Mouse (Mus musculus) liver, embryonic 12.5 days (tissue): Measurements from ENCODE around the gene 4930486L24Rik. TPM values are rescaled to one million over a fixed set of nuclear protein-coding genes. Genes with fewer than 3 reads are reported as not detected.
A peak's percentile ranks its signal among the peaks of the same experiment; 100 is the strongest.
"Not testable (repeated sequence)": the region's sequence is repeated elsewhere in the genome, so short reads cannot be mapped to it uniquely, and the experiment has no call there.

Experiments used
- ATAC-seq: fragments of 200-750 bp; cut with Nextera tagmentation; 2 replicates; pipeline ENCODE4 v1.8.0; 2017; ENCODE audit warnings: moderate number of reproducible peaks, mild to moderate bottlenecking, moderate library complexity
- H3K27ac ChIP-seq: fragments of 300-500 bp; sonication (generic); 2 replicates; pipeline ENCODE4 v1.5.1; 2016; ENCODE audit warnings: mild to moderate bottlenecking
- H3K27me3 ChIP-seq: fragments of 300-500 bp; sonication (generic); replicated peaks from 2 replicates; pipeline ENCODE4 v1.6.1; 2016; ENCODE audit warnings: mild to moderate bottlenecking, moderate library complexity
- H3K36me3 ChIP-seq: fragments of 300-500 bp; sonication (generic); 2 replicates; pipeline ENCODE4 v1.6.1; 2016; ENCODE audit warnings: mild to moderate bottlenecking, moderate library complexity
- H3K4me1 ChIP-seq: fragments of 300-500 bp; sonication (generic); 2 replicates; pipeline ENCODE4 v1.6.1; 2016
- H3K4me2 ChIP-seq: fragments of 300-500 bp; sonication (generic); 2 replicates; pipeline ENCODE4 v1.6.1; 2016; ENCODE audit warnings: mild to moderate bottlenecking, moderate library complexity
- H3K4me3 ChIP-seq: fragments of 300-500 bp; sonication (generic); 2 replicates; pipeline ENCODE4 v1.5.1; 2016; ENCODE audit warnings: mild to moderate bottlenecking, moderate library complexity
- H3K9ac ChIP-seq: fragments of 300-500 bp; sonication (generic); 2 replicates; pipeline ENCODE4 v1.6.1; 2016; ENCODE audit warnings: mild to moderate bottlenecking, moderate library complexity
- H3K9me3 ChIP-seq: fragments of 300-500 bp; sonication (generic); replicated peaks from 2 replicates; pipeline ENCODE4 v1.6.1; 2016; ENCODE audit warnings: mild to moderate bottlenecking, moderate library complexity
- WGBS: fragments of 180-500 bp; shearing (Covaris S2); methylation state at CpG from one replicate; pipeline ENCODE4 v1.1.7; 2016; ENCODE audit not compliant: insufficient replicate concordance; 5-methylcytosine and 5-hydroxymethylcytosine counted together
- polyA plus RNA-seq: library from polyadenylated mRNA; unstranded; fragments of >200 nt; fragmentation: Nextera tagmentation; extraction: Ambion mirVana; gene quantifications from 2 replicates; pipeline ENCODE4 v1.2.1, GENCODE M21; 2016

The 4930486L24Rik gene
- polyA plus RNA-seq: not detected in 2 replicates

DNA sequence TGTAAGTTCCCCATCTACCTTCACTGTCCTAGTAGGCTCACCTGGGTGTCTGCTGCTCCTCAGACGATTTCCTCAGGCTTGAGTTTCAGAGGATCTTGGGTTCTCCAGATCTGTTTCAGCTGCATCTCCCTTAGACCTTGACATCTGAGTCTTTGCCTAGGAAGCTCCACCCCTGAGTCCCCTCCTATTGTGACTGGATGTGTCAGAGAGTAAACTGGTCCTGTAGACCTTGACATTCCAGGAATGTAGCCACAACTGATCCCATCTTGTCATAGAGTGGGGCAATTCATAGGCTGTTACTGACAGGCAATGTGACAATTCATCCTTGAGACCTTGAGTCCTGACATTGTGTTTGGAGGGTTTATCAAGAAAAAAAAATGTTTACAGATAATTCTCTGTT, at the start of gene 4930486L24Rik:
Gene 4930486L24Rik, minus strand, starts transcription at position 195 of the 400 bp plus-strand sequence.
- WGBS: 46% methylated on average over 1 of the region's 1 CpGs
- no peak for ATAC-seq
- H3K27ac ChIP-seq: no peak within 1 kb of the TSS
- H3K27me3 ChIP-seq: no peaks in the 10 kb centered on the region
- no peak within 1 kb of the TSS for H3K4me2 ChIP-seq
- no peaks in the 10 kb centered on the region for H3K36me3 ChIP-seq
- H3K9me3 ChIP-seq: no peaks in the 10 kb centered on the region
- H3K4me1 ChIP-seq: no peaks in the 10 kb centered on the region
- H3K9ac ChIP-seq: no peak within 1 kb of the TSS
- H3K4me3 ChIP-seq: no peak within 1 kb of the TSS

DNA sequence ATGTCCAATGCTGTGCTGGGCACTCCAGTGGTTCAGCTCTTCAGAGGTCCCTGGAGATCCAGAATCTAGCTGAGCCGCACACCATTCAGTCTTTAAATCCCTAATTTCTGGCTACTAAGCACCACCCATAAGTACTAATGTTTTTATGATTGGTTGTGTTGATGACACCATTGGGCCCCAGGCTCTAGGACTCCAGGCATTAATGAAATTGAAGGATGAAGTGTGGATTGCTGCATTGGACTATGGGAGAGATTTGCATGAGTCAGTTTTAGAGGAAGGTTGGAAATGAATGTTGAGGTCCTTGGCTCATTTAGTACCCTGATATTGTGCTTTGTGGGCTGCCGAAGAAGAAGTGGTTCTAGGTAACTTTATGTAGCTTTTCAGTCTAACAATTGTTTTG, 40.5 kb upstream of the 4930486L24Rik start, which contains the start of gene Tpbpb:
Gene Tpbpb, minus strand, starts transcription at position 101 of the 400 bp plus-strand sequence.
- 65% methylated on average over 2 of the region's 2 CpGs for WGBS
- H3K4me3 ChIP-seq, H3K4me1 ChIP-seq, ATAC-seq, H3K36me3 ChIP-seq, H3K9me3 ChIP-seq, H3K4me2 ChIP-seq, H3K27ac ChIP-seq, H3K9ac ChIP-seq, H3K27me3 ChIP-seq: not testable (repeated sequence)

DNA sequence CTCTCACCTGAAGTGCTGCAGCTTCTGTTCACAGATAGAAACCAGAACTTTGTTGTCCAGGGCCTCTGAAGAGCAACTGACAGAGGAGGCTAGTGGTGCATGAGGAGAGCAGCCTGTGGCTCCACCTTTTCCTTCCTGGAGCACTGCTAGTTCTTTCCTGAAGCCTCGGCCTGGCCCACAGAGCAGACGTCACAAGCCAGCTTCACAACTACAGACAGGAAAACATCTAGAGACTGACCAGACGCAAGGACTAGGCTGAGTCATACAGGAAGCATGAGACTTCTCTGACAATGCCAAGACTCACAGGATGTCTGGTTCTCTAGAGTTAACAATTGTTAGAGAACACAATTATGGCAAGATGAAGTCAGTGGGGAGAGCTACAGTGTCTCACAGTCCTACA, 33.1 kb upstream of the 4930486L24Rik start, which contains the start of gene Ctla2b:
Gene Ctla2b, minus strand, starts transcription at position 120 of the 400 bp plus-strand sequence.
- ATAC-seq: peak; percentile 85
- H3K36me3 ChIP-seq: no peaks in the 10 kb centered on the region
- H3K9me3 ChIP-seq: no peaks in the 10 kb centered on the region
- H3K4me2 ChIP-seq: no peak within 1 kb of the TSS
- H3K27me3 ChIP-seq: no peaks in the 10 kb centered on the region
- H3K27ac ChIP-seq: 0 out of 2 replicates have a peak within 1 kb of the TSS, but pooled peaks have one; percentile 20
- no peak within 1 kb of the TSS for H3K4me3 ChIP-seq
- no peaks in the 10 kb centered on the region for H3K4me1 ChIP-seq
- WGBS: 17% methylated on average over 3 of the region's 3 CpGs
- H3K9ac ChIP-seq: no peak within 1 kb of the TSS

DNA sequence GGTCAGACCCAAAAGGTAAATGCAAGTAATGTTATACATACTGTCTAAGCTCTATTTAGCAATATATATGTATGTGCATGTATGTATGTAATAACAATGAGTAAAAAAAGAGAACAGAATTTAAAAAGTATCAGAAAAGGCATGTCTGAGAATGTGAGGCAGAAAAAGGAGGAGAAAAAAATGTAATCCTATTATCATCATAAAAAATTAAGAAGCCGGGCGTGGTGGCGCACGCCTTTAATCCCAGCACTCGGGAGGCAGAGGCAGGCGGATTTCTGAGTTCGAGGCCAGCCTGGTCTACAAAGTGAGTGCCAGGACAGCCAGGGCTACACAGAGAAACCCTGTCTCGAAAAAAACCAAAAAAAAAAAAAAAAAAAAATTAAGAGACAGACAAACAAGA, 32.5 kb upstream of the 4930486L24Rik start, which contains the start of gene Gm49392:
Gene Gm49392, minus strand, starts transcription at position 101 of the 400 bp plus-strand sequence.
- not testable (repeated sequence) for H3K4me1 ChIP-seq, H3K4me3 ChIP-seq, H3K27me3 ChIP-seq, H3K36me3 ChIP-seq, ATAC-seq, H3K4me2 ChIP-seq, H3K9ac ChIP-seq, H3K9me3 ChIP-seq
- WGBS: 72% methylated on average over 8 of the region's 8 CpGs
- H3K27ac ChIP-seq: 0 out of 2 replicates have a peak within 1 kb of the TSS, but pooled peaks have one; percentile 20

DNA sequence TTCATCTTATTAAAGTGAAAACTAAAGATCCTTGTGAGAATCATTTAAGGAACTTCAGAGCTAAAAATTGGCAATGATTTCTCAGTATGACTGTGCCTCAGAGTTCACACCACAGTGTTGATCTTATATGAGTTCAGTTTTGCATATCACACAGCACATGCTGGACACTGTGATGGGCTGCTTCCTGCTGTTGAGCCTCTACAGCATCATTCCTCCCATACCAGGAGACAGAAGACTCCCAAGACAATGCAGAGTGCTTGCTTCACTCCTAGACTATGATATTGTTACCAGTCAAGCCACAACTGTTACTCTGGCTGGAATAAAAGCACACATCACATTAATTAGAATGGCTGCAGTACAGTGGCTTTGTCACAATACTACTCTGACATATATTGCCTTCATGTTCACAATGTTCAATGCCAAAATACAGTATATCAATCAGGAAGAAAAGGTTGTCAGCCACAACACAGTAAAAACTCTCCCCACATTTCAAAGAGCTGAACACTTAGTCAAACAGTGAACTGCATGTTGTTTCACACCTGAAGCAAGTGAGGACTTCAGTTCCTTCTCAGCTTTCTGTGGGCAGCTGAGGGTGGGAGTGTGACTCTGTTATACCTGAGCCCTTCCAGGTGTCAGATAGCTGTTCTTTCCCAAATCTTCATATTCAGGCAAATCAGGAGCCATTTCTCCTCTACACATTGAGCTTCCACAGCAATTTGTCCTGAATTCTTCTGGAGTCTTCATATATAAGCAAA, 31.3 kb upstream of the 4930486L24Rik start:
- Histone ChIP-seq H3K4me1 (no peaks in the 10 kb centered on the region), H3K36me3 (no peaks in the 10 kb centered on the region), H3K27ac (no peak overlapping the region), H3K4me3 (no peak overlapping the region), H3K9me3 (no peaks in the 10 kb centered on the region), H3K4me2 (no peak overlapping the region), H3K27me3 (no peaks in the 10 kb centered on the region), H3K9ac (no peak overlapping the region)
- ATAC-seq: no peak

DNA sequence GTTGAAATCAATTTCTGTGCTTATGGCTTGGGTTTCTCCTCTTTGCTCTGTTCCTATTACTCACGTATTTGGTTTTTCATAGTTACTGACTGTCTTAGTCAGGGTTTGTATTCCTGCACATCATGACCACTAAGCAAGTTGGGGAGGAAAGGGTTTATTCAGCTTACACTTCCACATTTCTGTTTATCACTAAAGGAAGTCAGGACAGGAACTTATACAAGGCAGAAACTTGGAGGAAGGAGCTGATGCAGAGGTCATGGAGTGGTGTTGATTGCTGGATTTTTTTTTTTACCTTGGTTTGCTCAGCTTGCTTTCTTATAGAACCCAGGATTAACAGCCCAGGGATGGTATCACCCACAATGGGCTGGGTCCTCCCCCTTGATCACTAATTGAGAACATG, 28.0 kb upstream of the 4930486L24Rik start:
- H3K27me3 ChIP-seq: no peaks in the 10 kb centered on the region
- H3K4me3 ChIP-seq: no peak overlapping the region
- no peaks in the 10 kb centered on the region for H3K36me3 ChIP-seq
- H3K27ac ChIP-seq: no peak overlapping the region
- WGBS: 41% methylated on average over 1 of the region's 1 CpGs
- no peak overlapping the region for H3K9ac ChIP-seq
- H3K9me3 ChIP-seq: no peaks in the 10 kb centered on the region
- H3K4me2 ChIP-seq: no peak overlapping the region
- no peak for ATAC-seq
- no peaks in the 10 kb centered on the region for H3K4me1 ChIP-seq

DNA sequence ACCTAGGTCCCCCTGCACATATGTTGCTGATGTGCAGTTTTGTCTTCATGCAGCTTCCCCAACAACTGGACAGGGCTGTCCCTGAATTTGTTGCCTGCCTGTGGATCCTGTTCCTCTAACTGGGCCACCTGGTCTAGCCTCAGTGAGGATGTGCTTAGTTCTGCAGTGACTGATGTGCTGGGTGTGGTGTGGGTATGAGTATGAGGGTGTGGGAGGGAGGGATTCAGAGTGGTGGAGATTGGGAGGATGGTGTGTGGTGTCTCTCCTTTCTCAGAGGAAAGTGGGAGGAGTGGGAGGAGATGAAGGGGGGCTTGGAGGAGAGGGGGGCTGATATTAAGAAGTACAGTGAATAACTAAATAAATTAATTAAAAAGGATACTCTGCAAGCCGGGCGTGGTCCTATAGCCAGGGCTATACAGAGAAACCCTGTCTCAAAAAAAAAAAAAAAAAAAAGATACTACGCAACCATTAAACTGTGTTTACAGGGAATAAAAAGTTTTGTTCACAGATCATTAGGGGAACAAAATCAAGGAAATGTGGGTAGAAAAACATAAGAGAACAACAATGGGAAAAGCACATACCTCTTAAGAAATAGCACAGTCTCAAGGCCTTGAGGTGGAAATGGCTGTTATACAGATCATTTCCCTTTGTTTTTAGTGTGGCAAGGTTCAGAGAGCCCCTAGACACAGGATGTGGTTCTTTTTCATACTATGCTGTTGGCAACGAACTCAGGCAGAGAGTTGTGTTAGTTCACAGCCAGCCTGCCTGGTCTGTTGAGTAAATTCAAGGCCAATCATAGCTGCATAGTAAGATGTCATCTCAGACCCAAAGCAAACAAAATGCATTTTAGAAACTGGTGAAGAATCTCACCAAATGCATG, 15.8 kb downstream of the 4930486L24Rik start:
- Histone ChIP-seq H3K27me3 (no peaks in the 10 kb centered on the region), H3K4me1 (no peaks in the 10 kb centered on the region), H3K9me3 (no peaks in the 10 kb centered on the region), H3K9ac (no peak overlapping the region), H3K36me3 (no peaks in the 10 kb centered on the region), H3K4me2 (no peak overlapping the region), H3K4me3 (no peak overlapping the region), H3K27ac (no peak overlapping the region)
- no peak for ATAC-seq
- WGBS: 65% methylated on average over 4 of the region's 4 CpGs

DNA sequence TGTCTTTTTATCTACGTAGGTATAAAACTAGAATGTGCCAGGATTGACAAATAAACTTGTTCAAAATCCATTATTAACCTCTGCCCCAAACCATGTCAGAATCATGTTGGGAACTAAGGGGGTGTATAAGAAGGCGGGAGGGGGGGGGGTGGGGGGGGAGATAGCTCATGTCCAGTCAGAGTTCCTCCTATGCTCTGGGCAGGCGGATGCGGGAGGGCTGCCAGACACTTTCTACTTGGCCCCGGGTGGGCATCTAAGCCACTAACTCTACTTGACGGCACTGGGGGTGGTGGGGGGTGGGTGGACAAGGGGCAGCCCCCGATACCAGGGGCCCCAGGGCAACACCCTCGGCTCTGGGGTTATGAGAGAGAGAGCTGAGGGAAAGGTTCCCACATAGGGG, 21.1 kb downstream of the 4930486L24Rik start:
- no peaks in the 10 kb centered on the region for H3K27me3 ChIP-seq
- H3K9me3 ChIP-seq: no peaks in the 10 kb centered on the region
- ATAC-seq: no peak
- no peak overlapping the region for H3K27ac ChIP-seq
- no peak overlapping the region for H3K9ac ChIP-seq
- H3K4me2 ChIP-seq: no peak overlapping the region
- no peaks in the 10 kb centered on the region for H3K36me3 ChIP-seq
- 65% methylated on average over 8 of the region's 8 CpGs for WGBS
- H3K4me3 ChIP-seq: no peak overlapping the region
- no peaks in the 10 kb centered on the region for H3K4me1 ChIP-seq

DNA sequence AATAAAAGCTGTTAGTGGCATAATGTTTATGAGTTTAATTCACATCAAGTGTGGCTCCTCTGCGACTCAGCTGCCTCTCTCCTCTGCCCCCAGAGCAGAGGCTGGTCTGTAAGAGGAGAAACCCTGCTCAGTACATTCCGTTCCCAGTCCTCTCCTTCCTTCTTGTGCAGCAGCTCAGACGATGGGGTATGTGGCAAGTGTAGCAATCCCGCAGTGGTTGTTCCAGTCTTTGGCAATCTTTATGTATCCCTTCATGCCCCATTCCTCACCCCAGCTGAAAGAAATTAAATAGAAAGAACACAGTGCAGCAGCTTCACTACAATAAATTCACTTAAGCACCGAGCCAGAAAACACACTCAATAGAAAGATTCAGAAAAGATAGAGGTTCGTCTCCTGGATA, 21.6 kb downstream of the 4930486L24Rik start:
- no peaks in the 10 kb centered on the region for H3K4me1 ChIP-seq

DNA sequence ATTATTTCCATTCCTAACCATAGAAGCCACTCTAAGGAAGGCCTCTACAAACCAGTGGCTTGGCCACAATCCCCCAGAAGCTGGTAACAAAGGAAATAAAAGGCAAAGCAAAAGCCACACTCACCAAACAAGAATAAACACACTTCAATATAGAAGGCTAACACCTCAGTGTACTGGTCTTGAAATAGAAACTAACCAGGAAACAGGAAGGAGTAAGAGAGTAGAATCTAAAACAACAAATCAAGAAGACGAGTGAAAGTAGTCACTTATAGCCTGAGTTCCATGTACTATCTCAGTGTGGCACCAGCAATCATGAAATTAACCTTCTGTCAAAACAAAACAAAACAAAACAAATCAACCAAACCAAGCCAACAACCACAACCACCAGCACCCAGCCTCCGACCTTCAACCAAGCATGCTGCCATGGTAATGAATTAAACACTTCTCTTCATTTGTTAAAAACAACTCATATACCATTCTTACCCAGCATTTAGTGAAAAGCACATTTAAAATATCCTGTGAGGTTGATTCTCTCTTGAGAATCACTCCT, 24.8 kb downstream of the 4930486L24Rik start:
- 55% methylated on average over 2 of the region's 2 CpGs for WGBS
- no peaks in the 10 kb centered on the region for H3K9me3 ChIP-seq
- ATAC-seq: no peak
- H3K36me3 ChIP-seq: no peaks in the 10 kb centered on the region
- H3K4me2 ChIP-seq: no peak overlapping the region
- H3K27me3 ChIP-seq: no peaks in the 10 kb centered on the region
- H3K4me3 ChIP-seq: no peak overlapping the region
- H3K9ac ChIP-seq: no peak overlapping the region
- no peaks in the 10 kb centered on the region for H3K4me1 ChIP-seq
- H3K27ac ChIP-seq: no peak overlapping the region

More for the DNA sequence above, 21.6 kb downstream of the 4930486L24Rik start:
- ATAC-seq: no peak
- H3K27ac ChIP-seq: no peak overlapping the region
- no peak overlapping the region for H3K4me3 ChIP-seq
- 64% methylated on average over 6 of the region's 6 CpGs for WGBS
- no peaks in the 10 kb centered on the region for H3K36me3 ChIP-seq
- no peaks in the 10 kb centered on the region for H3K9me3 ChIP-seq
- H3K27me3 ChIP-seq: no peaks in the 10 kb centered on the region
- no peak overlapping the region for H3K4me2 ChIP-seq
- H3K9ac ChIP-seq: no peak overlapping the region

DNA sequence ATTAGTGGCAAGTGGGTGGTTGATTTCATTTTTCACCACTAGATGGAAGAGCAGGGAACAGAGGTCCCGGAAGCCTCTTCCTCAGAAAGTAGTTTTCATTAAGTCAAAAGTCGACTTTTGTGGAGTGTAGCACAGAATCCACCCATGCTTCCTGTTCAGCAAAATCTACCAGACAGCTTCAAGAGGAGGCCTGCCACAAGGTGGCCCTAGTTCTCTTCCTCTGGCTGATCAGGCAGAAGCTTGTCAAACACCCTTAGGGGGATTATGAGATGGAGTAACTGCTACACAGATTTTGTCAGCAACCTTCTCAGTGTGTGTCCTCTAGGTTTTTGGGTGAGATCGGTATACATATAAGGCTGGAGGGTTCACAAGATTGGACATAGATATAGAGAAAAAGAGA, 38.2 kb downstream of the 4930486L24Rik start:
- Histone ChIP-seq H3K36me3 (no peaks in the 10 kb centered on the region), H3K4me1 (no peaks in the 10 kb centered on the region), H3K9me3 (no peaks in the 10 kb centered on the region), H3K9ac (no peak overlapping the region), H3K27me3 (no peaks in the 10 kb centered on the region), H3K27ac (no peak overlapping the region), H3K4me3 (no peak overlapping the region), H3K4me2 (no peak overlapping the region)
- no peak for ATAC-seq
- 37% methylated on average over 3 of the region's 3 CpGs for WGBS
